Mouse (Mus musculus) limb, embryonic 15.5 days (tissue): ENCODE measurements around the gene Cinp. TPM values are rescaled to one million over a fixed set of nuclear protein-coding genes. Genes with fewer than 3 reads are reported as not detected.
"Not testable (repeated sequence)": the region's sequence is repeated elsewhere in the genome, so short reads cannot be mapped to it uniquely, and the experiment has no call there.

Experiments used
- ATAC-seq: fragments of 200-750 bp; cut with Nextera tagmentation; 2 replicates; pipeline ENCODE4 v1.8.0; 2017; ENCODE audit warnings: low read depth, moderate TSS enrichment; ENCODE audit not compliant: insufficient number of reproducible peaks, low FRiP score, low TSS enrichment
- H3K27ac ChIP-seq: fragments of 300-500 bp; sonication (generic); 2 replicates; pipeline ENCODE4 v1.5.1; 2015; ENCODE audit warnings: moderate library complexity, mild to moderate bottlenecking, inconsistent platforms
- H3K27me3 ChIP-seq: fragments of 300-500 bp; sonication (generic); 2 replicates; pipeline ENCODE4 v1.6.1; 2015; ENCODE audit warnings: inconsistent platforms
- H3K36me3 ChIP-seq: fragments of 300-500 bp; sonication (generic); 2 replicates; pipeline ENCODE4 v1.6.1; 2015; ENCODE audit warnings: inconsistent platforms
- H3K4me1 ChIP-seq: fragments of 300-500 bp; sonication (generic); 2 replicates; pipeline ENCODE4 v1.6.1; 2015; ENCODE audit warnings: inconsistent platforms
- H3K4me2 ChIP-seq: fragments of 300-500 bp; sonication (generic); 2 replicates; pipeline ENCODE4 v1.6.1; 2015; ENCODE audit warnings: mild to moderate bottlenecking, inconsistent platforms
- H3K4me3 ChIP-seq: fragments of 300-500 bp; sonication (generic); 2 replicates; pipeline ENCODE4 v1.5.1; 2015; ENCODE audit warnings: mild to moderate bottlenecking, inconsistent platforms
- H3K9ac ChIP-seq: fragments of 300-500 bp; sonication (generic); 2 replicates; pipeline ENCODE4 v1.6.1; 2015; ENCODE audit warnings: inconsistent platforms
- H3K9me3 ChIP-seq: fragments of 300-500 bp; sonication (generic); 2 replicates; pipeline ENCODE4 v1.6.1; 2016; ENCODE audit warnings: inconsistent platforms
- WGBS: fragments of 180-500 bp; shearing (Covaris S2); methylation state at CpG from one replicate; pipeline ENCODE4 v1.1.7; 2015; 5-methylcytosine and 5-hydroxymethylcytosine counted together
- polyA plus RNA-seq: library from polyadenylated mRNA; unstranded; fragments of >200 nt; fragmentation: Nextera tagmentation; extraction: Ambion mirVana; gene quantifications from 2 replicates; pipeline ENCODE4 v1.2.1, GENCODE M21; 2015

Gene Cinp
- polyA plus RNA-seq, 1 experiment from 2014 or later, result 74.8 TPM

DNA sequence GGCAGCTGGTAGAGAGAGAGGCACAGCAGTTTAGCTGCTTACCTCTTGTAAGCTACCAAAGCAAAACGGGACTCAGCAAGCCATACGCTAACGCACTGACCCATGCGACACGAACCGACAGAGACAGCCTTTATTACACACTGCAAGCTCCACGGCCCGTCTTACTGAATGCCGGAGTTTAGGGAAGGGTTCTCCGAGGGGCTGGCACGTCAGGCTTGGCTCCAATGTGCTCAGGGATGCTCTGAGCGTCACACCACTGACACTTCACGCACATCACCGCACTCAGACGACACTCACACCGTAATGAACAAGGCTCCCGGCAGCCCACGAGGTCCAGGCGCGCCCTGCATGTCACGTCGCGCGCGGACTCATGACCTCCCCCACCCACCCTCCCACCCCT is 339 bp downstream of the Cinp start:
- peaks cover 21% of the 10 kb centered on the region for H3K4me1 ChIP-seq
- peak overlapping the region; percentile 22; the same call in 1 of the 2 replicates for H3K27ac ChIP-seq
- H3K27me3 ChIP-seq, result no peaks in the 10 kb centered on the region
- under 1% methylated on average over 25 of the region's 25 CpGs for WGBS
- H3K9me3 ChIP-seq, result no peaks in the 10 kb centered on the region
- peaks cover 3% of the 10 kb centered on the region for H3K36me3 ChIP-seq
- peak overlapping the region; percentile 91 for H3K4me2 ChIP-seq
- H3K4me3 ChIP-seq, result peak overlapping the region; percentile 91
- H3K9ac ChIP-seq, result peak overlapping the region; percentile 73
- peak; percentile 33 for ATAC-seq

DNA sequence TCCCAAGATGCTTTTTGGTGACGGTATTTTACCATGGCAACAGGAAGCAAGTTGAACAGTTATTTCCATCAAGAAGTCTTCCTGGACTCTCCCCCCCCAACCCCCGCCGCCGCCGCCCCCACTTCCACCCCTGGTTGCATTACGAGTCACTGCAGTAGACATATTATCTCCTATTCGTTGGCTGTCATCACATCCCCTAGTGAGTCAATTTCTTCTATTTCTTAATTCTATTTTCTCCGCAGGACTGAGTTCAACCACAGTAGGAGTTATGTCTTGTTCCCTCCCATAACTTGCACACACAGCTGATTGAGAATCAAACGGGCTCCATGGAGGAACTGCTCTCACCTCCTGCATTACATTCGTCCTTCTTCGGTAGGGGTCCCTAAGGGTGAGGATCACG is 839 bp downstream of the Cinp start:
- Histone ChIP-seq H3K27ac (peak overlapping the region; percentile 22; the same call in 1 of the 2 replicates), H3K4me3 (peak overlapping the region; percentile 91), H3K4me2 (peak overlapping the region; percentile 91), H3K9me3 (no peaks in the 10 kb centered on the region), H3K4me1 (peaks cover 21% of the 10 kb centered on the region), H3K9ac (peak overlapping the region; percentile 73), H3K27me3 (no peaks in the 10 kb centered on the region), H3K36me3 (peaks cover 7% of the 10 kb centered on the region)
- no peak for ATAC-seq
- 41% methylated on average over 12 of the region's 12 CpGs for WGBS

DNA sequence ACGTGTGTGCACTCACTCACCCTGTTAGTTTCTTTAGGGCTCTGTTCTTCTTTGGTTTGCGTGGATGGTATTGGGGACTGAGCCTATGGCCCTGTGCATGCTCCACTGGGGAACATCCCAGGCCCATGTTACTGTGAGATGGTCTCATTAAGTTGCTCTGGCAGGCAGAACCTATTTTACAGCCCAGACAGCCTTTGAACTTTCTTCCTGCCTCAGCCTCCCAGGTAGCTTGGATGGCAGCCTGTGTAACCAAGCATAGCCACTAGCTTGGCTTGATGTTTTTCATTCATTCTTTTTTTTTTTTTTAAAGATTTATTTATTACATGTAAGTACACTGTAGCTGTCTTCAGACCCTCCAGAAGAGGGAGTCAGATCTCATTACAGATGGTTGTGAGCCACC is 3.7 kb downstream of the Cinp start:
- H3K4me3 ChIP-seq, result no peak overlapping the region
- ATAC-seq, result no peak
- H3K27me3 ChIP-seq, result no peaks in the 10 kb centered on the region
- H3K4me1 ChIP-seq, result peaks cover 19% of the 10 kb centered on the region
- no peak overlapping the region for H3K27ac ChIP-seq
- no peaks in the 10 kb centered on the region for H3K9me3 ChIP-seq
- H3K4me2 ChIP-seq, result no peak overlapping the region
- H3K36me3 ChIP-seq, result peaks cover 31% of the 10 kb centered on the region
- 92% methylated on average over 2 of the region's 2 CpGs for WGBS
- H3K9ac ChIP-seq, result no peak overlapping the region

DNA sequence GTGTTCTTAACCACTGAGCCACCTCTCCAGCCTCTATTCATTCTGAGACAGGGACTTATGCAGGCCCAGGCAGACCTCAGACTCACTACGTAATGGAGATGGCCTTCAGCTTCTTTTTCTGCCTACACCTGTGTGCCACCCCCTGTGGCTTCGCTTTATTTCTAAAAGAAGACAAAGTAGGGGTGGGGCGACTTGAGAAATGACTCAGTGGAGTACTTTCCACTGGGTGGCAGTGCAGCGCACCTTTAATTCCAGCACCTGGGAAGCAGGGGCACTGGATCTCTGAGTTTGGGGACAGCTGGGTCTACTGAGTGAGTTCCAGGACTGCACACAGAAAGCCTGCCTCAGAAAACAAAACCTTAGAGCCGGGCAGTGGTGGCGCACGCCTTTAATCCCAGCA is 6.7 kb downstream of the Cinp start:
- Histone ChIP-seq H3K27ac (no peak overlapping the region), H3K4me1 (no peaks in the 10 kb centered on the region), H3K27me3 (no peaks in the 10 kb centered on the region), H3K9ac (no peak overlapping the region), H3K4me3 (no peak overlapping the region), H3K9me3 (no peaks in the 10 kb centered on the region), H3K36me3 (peaks cover 54% of the 10 kb centered on the region), H3K4me2 (no peak overlapping the region)
- ATAC-seq, result no peak
- 82% methylated on average over 7 of the region's 7 CpGs for WGBS

GRCm38 (mm10) chr12:110875351-110875750 is 13.6 kb downstream of the Cinp start:
- no peak for ATAC-seq

GRCm38 (mm10) chr12:110871247-110871646 is 17.7 kb downstream of the Cinp start:
- no peak overlapping the region for H3K4me3 ChIP-seq
- H3K9me3 ChIP-seq, result no peaks in the 10 kb centered on the region
- H3K9ac ChIP-seq, result no peak overlapping the region
- H3K4me1 ChIP-seq, result no peaks in the 10 kb centered on the region
- 92% methylated on average over 5 of the region's 5 CpGs for WGBS
- no peaks in the 10 kb centered on the region for H3K27me3 ChIP-seq
- no peak overlapping the region for H3K4me2 ChIP-seq
- no peak overlapping the region for H3K27ac ChIP-seq
- no peak for ATAC-seq
- H3K36me3 ChIP-seq, result peaks cover 94% of the 10 kb centered on the region

More at GRCm38 (mm10) chr12:110875351-110875750, 13.6 kb downstream of the Cinp start:
- H3K4me3 ChIP-seq, result no peak overlapping the region
- WGBS, result 90% methylated on average over 2 of the region's 2 CpGs
- no peaks in the 10 kb centered on the region for H3K27me3 ChIP-seq
- no peak overlapping the region for H3K4me2 ChIP-seq
- no peak overlapping the region for H3K9ac ChIP-seq
- peaks cover 90% of the 10 kb centered on the region for H3K36me3 ChIP-seq
- H3K9me3 ChIP-seq, result no peaks in the 10 kb centered on the region
- H3K27ac ChIP-seq, result no peak overlapping the region
- H3K4me1 ChIP-seq, result no peaks in the 10 kb centered on the region

- WGBS, result 85% methylated on average over 4 of the region's 4 CpGs
- no peak for ATAC-seq
- Histone ChIP-seq H3K4me1 (no peaks in the 10 kb centered on the region), H3K9me3 (no peaks in the 10 kb centered on the region), H3K36me3 (peaks cover 93% of the 10 kb centered on the region), H3K4me3 (no peak overlapping the region), H3K4me2 (no peak overlapping the region), H3K27ac (no peak overlapping the region), H3K27me3 (no peaks in the 10 kb centered on the region), H3K9ac (no peak overlapping the region)
Measured at GRCm38 (mm10) chr12:110870107-110870506, 18.8 kb downstream of the Cinp start.

- no peaks in the 10 kb centered on the region for H3K4me1 ChIP-seq
- H3K9me3 ChIP-seq, result no peaks in the 10 kb centered on the region
- no peak overlapping the region for H3K27ac ChIP-seq
- H3K36me3 ChIP-seq, result peaks cover 85% of the 10 kb centered on the region
- H3K4me3 ChIP-seq, result no peak overlapping the region
- H3K4me2 ChIP-seq, result no peak overlapping the region
- ATAC-seq, result no peak
- WGBS, result 82% methylated on average over 10 of the region's 10 CpGs
- H3K9ac ChIP-seq, result no peak overlapping the region
- no peaks in the 10 kb centered on the region for H3K27me3 ChIP-seq
Measured at GRCm38 (mm10) chr12:110865989-110866388, 23.0 kb downstream of the Cinp start.

DNA sequence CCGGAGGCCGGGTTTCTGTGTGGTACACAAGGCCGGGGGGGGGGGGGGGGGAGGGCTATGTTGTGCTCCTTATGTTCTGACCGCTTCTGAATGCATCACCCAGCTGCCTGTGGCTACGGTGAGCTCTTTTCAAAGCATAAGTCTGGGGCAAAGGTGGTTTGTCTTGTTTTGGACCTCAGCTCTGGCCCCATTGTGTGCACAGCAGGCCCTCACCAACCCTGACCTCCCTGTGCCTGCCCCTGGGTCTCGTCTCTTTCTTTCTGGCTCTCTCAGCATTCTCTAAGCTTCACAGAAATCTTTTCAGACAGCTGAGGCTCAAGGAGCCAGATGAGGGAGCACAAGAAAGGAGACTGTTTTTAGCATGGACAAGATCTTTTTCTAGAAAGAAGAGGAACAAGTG is 23.4 kb downstream of the Cinp start:
- H3K27me3 ChIP-seq, result no peaks in the 10 kb centered on the region
- ATAC-seq, result no peak
- no peak overlapping the region for H3K9ac ChIP-seq
- WGBS, result 75% methylated on average over 6 of the region's 6 CpGs
- no peaks in the 10 kb centered on the region for H3K9me3 ChIP-seq
- peaks cover 85% of the 10 kb centered on the region for H3K36me3 ChIP-seq
- H3K4me1 ChIP-seq, result no peaks in the 10 kb centered on the region
- H3K27ac ChIP-seq, result no peak overlapping the region
- no peak overlapping the region for H3K4me3 ChIP-seq
- no peak overlapping the region for H3K4me2 ChIP-seq

- ATAC-seq, result no peak
- Histone ChIP-seq H3K36me3 (peaks cover 80% of the 10 kb centered on the region), H3K27ac (no peak overlapping the region), H3K27me3 (no peaks in the 10 kb centered on the region), H3K9ac (no peak overlapping the region), H3K4me1 (no peaks in the 10 kb centered on the region), H3K4me3 (no peak overlapping the region), H3K4me2 (no peak overlapping the region), H3K9me3 (no peaks in the 10 kb centered on the region)
- 90% methylated on average over 6 of the region's 6 CpGs for WGBS
Measured at GRCm38 (mm10) chr12:110864008-110864407, 24.9 kb downstream of the Cinp start.

GRCm38 (mm10) chr12:110861256-110861655 is 27.7 kb downstream of the Cinp start:
- no peaks in the 10 kb centered on the region for H3K27me3 ChIP-seq
- peaks cover 69% of the 10 kb centered on the region for H3K36me3 ChIP-seq
- H3K9me3 ChIP-seq, result no peaks in the 10 kb centered on the region
- ATAC-seq, result no peak
- no peak overlapping the region for H3K9ac ChIP-seq
- H3K4me1 ChIP-seq, result no peaks in the 10 kb centered on the region
- no peak overlapping the region for H3K4me3 ChIP-seq
- 39% methylated on average over 7 of the region's 7 CpGs for WGBS
- H3K27ac ChIP-seq, result no peak overlapping the region
- no peak overlapping the region for H3K4me2 ChIP-seq

DNA sequence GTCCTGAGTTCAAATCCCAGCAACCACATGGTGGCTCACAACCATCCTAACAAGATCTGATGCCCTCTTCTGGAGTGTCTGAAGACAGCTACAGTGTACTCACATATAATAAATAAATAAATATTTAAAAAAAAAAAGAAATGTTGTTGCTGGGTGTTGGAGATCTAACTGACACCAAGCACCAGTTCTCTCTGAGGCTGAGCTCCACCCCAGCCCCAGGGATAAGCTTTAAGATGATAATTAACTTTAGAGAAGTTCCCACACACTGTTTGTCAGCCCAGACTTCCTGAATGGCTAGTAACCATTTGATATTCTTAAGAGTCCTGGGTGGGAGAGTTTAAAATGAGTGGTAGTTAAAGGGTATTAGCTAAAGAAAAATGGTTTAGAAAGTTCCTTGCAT is 28.7 kb downstream of the Cinp start:
- peaks cover 69% of the 10 kb centered on the region for H3K36me3 ChIP-seq

GRCm38 (mm10) chr12:110858681-110859080 is 30.3 kb downstream of the Cinp start:
- not testable (repeated sequence) for H3K4me1 ChIP-seq, H3K9me3 ChIP-seq, ATAC-seq, H3K27me3 ChIP-seq, H3K4me2 ChIP-seq, H3K9ac ChIP-seq, H3K4me3 ChIP-seq, H3K27ac ChIP-seq
- H3K36me3 ChIP-seq, result peaks cover 61% of the 10 kb centered on the region
- WGBS, result 93% methylated on average over 15 of the region's 15 CpGs

More for the DNA sequence above, 28.7 kb downstream of the Cinp start:
- Histone ChIP-seq H3K9ac (no peak overlapping the region), H3K27me3 (no peaks in the 10 kb centered on the region), H3K9me3 (no peaks in the 10 kb centered on the region), H3K4me1 (no peaks in the 10 kb centered on the region), H3K27ac (no peak overlapping the region), H3K4me3 (no peak overlapping the region), H3K4me2 (no peak overlapping the region)
- ATAC-seq, result no peak
